Mouse (Mus musculus) spleen, adult 2 months (tissue): ENCODE measurements around the gene Bax.

Experiments used
- CTCF ChIP-seq: fragments of 200-500 bp; IDR thresholded peaks from 2 replicates; pipeline ENCODE4 v1.5.1; 2011; ENCODE audit warnings: mild to moderate bottlenecking, inconsistent platforms; ENCODE audit not compliant: insufficient read depth, insufficient read length, insufficient replicate concordance; ENCODE audit errors: extremely low read depth
- POLR2A ChIP-seq: fragments of 200-500 bp; IDR thresholded peaks from 2 replicates; pipeline ENCODE4 v1.6.1; 2011; ENCODE audit warnings: low read depth, low read length, inconsistent platforms

GRCm38 (mm10) chr7:45481374-45481927 lies 14.8 kb upstream of the Bax start, which contains the start of gene Tulp2:
- no peak for TF ChIP-seq CTCF
- TF ChIP-seq POLR2A, result no peak
